Mouse (Mus musculus): ENCODE measurements around the gene Vmp1. TPM values are rescaled to one million over a fixed set of nuclear protein-coding genes. Genes with fewer than 3 reads are reported as not detected.
A peak's percentile ranks its signal among the peaks of the same experiment; 100 is the strongest.

Gene Vmp1
- polyA plus RNA-seq, 1 experiment from 2014 or later = 80.8 TPM

DNA sequence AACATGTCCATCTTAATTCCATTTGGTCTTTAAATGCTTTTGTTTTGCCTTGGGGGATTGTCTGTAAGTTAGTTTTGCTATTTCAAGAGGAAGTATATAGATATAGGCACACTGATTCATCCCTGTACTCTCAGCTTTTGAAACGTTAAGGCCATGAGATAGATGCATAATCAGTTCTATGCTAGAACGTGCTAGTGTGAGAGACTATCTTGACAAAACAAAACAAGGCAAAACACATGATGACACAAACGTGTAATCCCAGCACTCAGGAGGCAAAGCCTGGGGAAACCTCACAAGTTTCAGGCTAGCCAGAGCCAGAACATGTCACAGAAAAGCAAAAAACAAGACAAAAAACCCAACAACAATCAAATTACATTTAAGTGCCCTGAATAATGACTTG is 10.9 kb downstream of the Vmp1 start:
- no peak overlapping the region for H3K4me3 ChIP-seq (replicated peaks)
- H3K4me2 ChIP-seq = no peak overlapping the region
- peaks cover 75% of the 10 kb centered on the region for H3K4me1 ChIP-seq (replicated peaks)
- no peaks in the 10 kb centered on the region for H3K27me3 ChIP-seq
- H3K9me3 ChIP-seq (replicated peaks) = no peaks in the 10 kb centered on the region
- H3K27ac ChIP-seq (replicated peaks) = no peak overlapping the region
- peaks cover 11% of the 10 kb centered on the region for H3K36me3 ChIP-seq (replicated peaks)
- H3K9ac ChIP-seq = no peak overlapping the region
- no peak for ATAC-seq (ENCODE audit: insufficient read depth)
- 41% methylated on average over 3 of the region's 3 CpGs for WGBS (ENCODE audit: insufficient replicate concordance)

DNA sequence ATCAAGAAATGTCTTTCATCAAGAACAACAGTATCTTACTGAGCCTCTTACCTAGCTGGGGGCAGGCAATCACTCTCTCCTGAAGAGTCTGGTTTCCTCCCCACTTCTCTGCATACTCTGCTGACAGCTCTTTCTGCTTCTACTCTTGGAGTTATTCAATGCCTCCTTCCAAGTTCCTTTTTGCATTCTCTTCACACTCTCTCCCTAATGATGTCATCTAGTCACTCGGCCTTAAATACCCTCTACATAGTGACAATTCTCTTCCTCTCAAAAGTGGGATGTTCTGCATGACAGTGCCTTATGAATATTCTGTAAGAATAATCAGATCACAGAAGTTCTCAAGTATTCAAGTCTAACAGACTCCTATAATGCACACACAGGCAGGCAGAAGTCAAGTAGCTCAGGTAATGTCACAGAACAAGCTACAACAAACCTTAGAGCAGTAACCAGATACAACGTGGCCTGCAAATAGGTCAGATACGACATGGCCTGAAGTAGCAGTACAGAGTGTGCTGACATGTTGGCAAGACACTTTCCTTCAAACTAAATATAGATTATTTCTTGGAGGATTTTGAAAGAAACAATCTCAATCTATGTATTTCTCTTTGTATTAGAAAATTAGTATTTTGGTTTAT is 12.5 kb downstream of the Vmp1 start:
- H3K27ac ChIP-seq (replicated peaks) = peak overlapping the region; percentile 61
- no peak overlapping the region for H3K4me3 ChIP-seq (replicated peaks)
- WGBS (ENCODE audit: insufficient replicate concordance) = 59% methylated on average over 3 of the region's 3 CpGs

DNA sequence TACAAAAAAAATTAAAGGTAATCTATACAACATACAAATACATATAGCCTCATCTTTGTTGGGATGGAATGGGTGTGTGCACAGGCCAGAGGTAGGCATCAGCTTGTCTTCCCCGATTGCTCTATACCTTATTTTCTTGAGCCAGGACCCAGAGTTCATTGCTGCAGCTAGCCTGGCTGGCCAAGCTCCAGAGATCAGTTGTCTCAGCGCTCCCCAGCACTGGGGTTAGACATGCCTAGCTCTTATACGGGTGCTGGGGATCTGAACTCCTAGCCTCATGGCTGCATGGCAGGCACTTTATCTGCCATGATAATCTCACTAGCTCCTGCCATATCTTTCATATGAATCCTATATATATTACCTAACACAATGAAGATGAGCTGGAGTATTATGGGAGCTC is 15.5 kb downstream of the Vmp1 start:
- Histone ChIP-seq H3K9ac (peak overlapping the region; percentile 21; the same call in 1 of the 2 replicates), H3K36me3 (replicated peaks) (peaks cover 13% of the 10 kb centered on the region), H3K4me2 (peak overlapping the region; percentile 40), H3K4me1 (replicated peaks) (peaks cover 74% of the 10 kb centered on the region), H3K9me3 (replicated peaks) (no peaks in the 10 kb centered on the region), H3K27ac (replicated peaks) (peak overlapping the region; percentile 88), H3K4me3 (replicated peaks) (no peak overlapping the region), H3K27me3 (no peaks in the 10 kb centered on the region)
- 47% methylated on average over 3 of the region's 3 CpGs for WGBS (ENCODE audit: insufficient replicate concordance)
- ATAC-seq (ENCODE audit: insufficient read depth) = no peak

More for the DNA sequence above, 12.5 kb downstream of the Vmp1 start:
- Histone ChIP-seq H3K9ac (no peak overlapping the region), H3K36me3 (replicated peaks) (0 out of 2 replicates have a peak, but pooled peaks cover under 1% of the 10 kb centered on the region), H3K4me1 (replicated peaks) (peaks cover 74% of the 10 kb centered on the region), H3K4me2 (peak overlapping the region; percentile 5; the same call in 1 of the 2 replicates), H3K9me3 (replicated peaks) (no peaks in the 10 kb centered on the region), H3K27me3 (no peaks in the 10 kb centered on the region)
- ATAC-seq (ENCODE audit: insufficient read depth) = no peak

DNA sequence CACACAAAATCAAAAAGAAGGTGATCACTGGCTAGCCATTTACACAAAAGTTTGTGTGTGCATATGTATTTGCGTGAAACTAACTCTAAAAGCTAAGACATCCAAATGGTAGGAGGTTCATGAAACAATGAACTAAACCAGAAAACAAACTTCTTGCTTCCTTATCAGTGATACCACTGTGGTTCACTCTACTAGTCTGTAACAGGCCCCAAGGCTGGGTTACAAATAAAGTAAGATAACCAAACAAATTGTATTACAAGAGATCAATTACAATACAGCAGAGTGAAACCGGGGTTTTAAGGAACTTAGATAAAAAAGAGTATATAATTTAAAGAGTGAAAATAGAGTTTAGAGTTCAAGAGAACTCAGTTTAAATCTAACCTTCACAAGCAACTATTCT is 16.1 kb downstream of the Vmp1 start:
- Histone ChIP-seq H3K36me3 (replicated peaks) (peaks cover 15% of the 10 kb centered on the region), H3K4me1 (replicated peaks) (peaks cover 75% of the 10 kb centered on the region), H3K27ac (replicated peaks) (peak overlapping the region; percentile 88), H3K4me2 (peak overlapping the region; percentile 40), H3K9me3 (replicated peaks) (no peaks in the 10 kb centered on the region), H3K9ac (peak overlapping the region; percentile 13; the same call in 1 of the 2 replicates), H3K27me3 (no peaks in the 10 kb centered on the region), H3K4me3 (replicated peaks) (no peak overlapping the region)
- ATAC-seq (ENCODE audit: insufficient read depth) = no peak
- 37% methylated on average over 2 of the region's 2 CpGs for WGBS (ENCODE audit: insufficient replicate concordance)

DNA sequence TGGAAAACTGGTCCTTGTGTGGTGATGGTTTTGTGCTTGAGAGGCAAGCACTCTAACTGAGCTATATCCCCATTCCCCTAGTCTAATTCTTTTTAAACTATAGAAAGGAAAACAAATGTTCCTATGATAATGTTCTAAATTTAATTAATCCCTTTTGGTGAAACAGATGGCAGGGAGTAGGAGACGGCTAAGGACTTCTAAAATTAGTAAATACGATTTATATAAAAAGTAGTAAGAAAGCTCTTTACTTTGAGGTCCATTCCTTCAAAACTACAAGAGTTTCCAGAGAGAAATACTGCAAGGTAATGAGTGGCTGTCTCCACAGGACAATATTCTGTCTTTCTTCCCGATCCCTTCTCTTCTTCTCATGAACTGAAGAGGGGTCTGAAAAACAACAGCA is 19.2 kb downstream of the Vmp1 start:
- H3K27me3 ChIP-seq = no peaks in the 10 kb centered on the region
- peaks cover 71% of the 10 kb centered on the region for H3K4me1 ChIP-seq (replicated peaks)
- peaks cover 44% of the 10 kb centered on the region for H3K36me3 ChIP-seq (replicated peaks)
- 74% methylated on average over 3 of the region's 3 CpGs for WGBS (ENCODE audit: insufficient replicate concordance)
- H3K9ac ChIP-seq = peak overlapping the region; percentile 35; the same call in 1 of the 2 replicates
- ATAC-seq (ENCODE audit: insufficient read depth) = no peak
- no peaks in the 10 kb centered on the region for H3K9me3 ChIP-seq (replicated peaks)
- no peak overlapping the region for H3K4me3 ChIP-seq (replicated peaks)
- H3K27ac ChIP-seq (replicated peaks) = peak overlapping the region; percentile 97
- peak overlapping the region; percentile 61 for H3K4me2 ChIP-seq

DNA sequence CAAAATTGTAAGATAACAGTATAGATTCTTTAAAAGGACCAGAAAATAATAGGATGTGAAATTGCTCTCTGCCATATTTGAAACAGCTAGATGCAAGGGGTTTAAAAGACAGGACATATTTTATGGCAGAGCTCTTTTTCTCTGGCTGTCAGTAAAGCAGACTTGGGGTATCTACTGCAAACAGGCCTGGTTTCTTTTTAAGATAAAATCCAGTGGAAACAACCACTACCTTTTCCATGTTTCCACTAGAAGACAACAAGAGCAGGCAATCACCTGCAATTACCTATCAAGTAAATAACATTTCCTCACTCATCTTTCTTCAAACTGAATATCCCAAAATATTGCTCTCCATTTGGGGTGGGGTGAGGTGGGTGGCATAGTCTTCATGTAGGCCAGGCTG is 19.7 kb downstream of the Vmp1 start:
- Histone ChIP-seq H3K4me3 (replicated peaks) (no peak overlapping the region), H3K4me2 (peak overlapping the region; percentile 61), H3K27me3 (no peaks in the 10 kb centered on the region), H3K9me3 (replicated peaks) (no peaks in the 10 kb centered on the region), H3K4me1 (replicated peaks) (peaks cover 66% of the 10 kb centered on the region), H3K9ac (peak overlapping the region; percentile 35; the same call in 1 of the 2 replicates), H3K27ac (replicated peaks) (peak overlapping the region; percentile 97), H3K36me3 (replicated peaks) (peaks cover 47% of the 10 kb centered on the region)
- ATAC-seq (ENCODE audit: insufficient read depth) = peak; percentile 69

DNA sequence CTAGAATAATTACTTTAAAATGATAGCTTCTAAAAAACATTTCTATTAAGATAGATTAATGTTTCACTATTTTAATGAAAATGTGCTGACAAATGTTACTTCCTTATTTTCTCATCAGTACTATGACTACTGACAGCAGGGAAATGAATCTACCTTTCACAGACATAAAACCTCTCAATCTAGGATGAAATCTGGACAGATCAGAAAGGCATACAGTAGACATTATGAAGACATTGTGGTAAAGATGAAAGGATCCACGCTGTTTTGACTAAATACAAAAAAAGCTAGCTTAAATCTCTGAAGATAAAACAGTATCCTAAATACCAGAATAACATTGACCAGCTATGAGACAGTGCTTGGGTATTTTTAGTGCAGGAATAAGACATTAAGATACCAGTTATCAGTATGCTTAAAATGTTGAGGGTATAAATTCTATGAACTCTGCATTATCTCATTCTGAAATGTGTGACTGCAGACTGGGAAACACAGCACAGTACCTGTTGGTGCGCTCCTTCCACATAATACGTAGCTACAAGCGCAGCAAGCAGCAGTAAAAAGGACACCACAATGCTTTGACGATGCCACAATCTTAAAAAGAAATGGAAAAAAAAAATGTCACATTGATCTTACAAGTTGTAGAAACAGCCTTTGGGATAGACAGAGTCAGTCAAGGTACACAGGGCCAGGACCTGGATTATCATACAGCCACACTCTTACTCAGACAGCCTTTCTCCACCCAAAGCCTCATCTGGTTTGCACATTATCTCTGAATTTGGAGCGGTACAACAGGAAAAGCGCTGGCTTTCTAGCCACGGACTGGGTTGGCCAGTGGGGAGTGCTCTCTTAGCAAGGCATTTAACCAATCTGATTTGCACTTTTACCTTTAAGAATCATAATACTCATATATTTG is 20.4 kb downstream of the Vmp1 start:
- 29% methylated on average over 8 of the region's 8 CpGs for WGBS (ENCODE audit: insufficient replicate concordance)
- H3K4me2 ChIP-seq = peak overlapping the region; percentile 61
- peaks cover 53% of the 10 kb centered on the region for H3K36me3 ChIP-seq (replicated peaks)
- peak; percentile 98 for ATAC-seq (ENCODE audit: insufficient read depth)
- H3K9me3 ChIP-seq (replicated peaks) = no peaks in the 10 kb centered on the region
- H3K27me3 ChIP-seq = no peaks in the 10 kb centered on the region
- peaks cover 65% of the 10 kb centered on the region for H3K4me1 ChIP-seq (replicated peaks)
- H3K9ac ChIP-seq = 0 out of 2 replicates have a peak overlapping the region, but pooled peaks have one; percentile 19
- H3K4me3 ChIP-seq (replicated peaks) = peak overlapping the region; percentile 25
- H3K27ac ChIP-seq (replicated peaks) = peak overlapping the region; percentile 97

DNA sequence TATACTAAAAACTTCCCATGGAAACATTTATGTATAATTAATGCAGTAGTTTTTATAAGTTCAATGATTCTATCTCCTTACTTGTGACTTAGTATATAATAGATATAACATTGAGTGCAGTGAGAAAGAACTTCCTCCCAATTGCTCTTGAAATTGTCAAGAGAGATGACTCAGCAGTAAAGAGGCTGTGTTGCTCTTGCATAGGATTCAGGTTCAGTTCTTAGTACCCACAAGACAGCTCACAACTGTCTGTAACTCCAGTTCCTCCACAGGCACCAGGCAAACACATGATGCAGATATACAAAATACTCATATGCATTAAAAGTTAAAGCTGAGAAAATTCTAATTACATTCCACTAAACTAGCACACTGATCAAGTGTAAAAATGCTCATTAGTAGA is 25.8 kb downstream of the Vmp1 start:
- Histone ChIP-seq H3K9ac (no peak overlapping the region), H3K4me3 (replicated peaks) (no peak overlapping the region), H3K27me3 (no peaks in the 10 kb centered on the region), H3K4me2 (no peak overlapping the region), H3K36me3 (replicated peaks) (peaks cover 65% of the 10 kb centered on the region), H3K9me3 (replicated peaks) (no peaks in the 10 kb centered on the region), H3K4me1 (replicated peaks) (peaks cover 42% of the 10 kb centered on the region), H3K27ac (replicated peaks) (peak overlapping the region; percentile 72)
- ATAC-seq (ENCODE audit: insufficient read depth) = peak; percentile 65

DNA sequence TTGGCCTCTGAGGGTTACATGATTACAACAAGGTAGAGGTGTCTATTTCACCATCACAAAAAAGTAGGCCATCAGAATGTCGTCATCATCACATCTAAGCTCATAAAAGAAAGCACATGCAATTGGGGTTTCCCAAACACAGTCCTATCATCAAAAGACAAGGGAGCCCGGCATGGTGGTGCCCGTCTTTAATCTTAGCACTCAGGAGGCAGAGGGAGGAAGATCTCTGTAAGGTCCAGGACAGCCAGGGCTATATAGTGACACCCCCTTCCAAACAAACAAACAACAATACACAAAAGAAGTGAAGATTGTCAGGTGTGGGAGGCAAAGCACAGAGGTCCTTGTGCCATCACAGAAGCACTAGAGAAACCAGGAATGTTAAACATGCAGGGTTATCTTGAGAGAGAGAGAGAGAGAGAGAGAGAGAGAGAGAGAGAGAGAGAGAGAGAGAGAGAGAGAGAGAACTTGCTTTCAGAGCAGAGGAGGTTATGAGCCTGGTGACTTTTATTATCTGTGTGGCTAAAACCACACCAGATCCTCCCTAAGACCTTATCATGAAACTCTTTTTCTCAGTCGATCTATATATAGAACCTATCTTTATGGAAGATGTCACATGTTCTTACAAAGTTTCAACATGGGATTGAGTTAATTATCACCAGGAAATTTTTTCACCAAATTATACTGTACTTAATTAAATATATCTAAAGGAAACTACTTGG is 26.6 kb downstream of the Vmp1 start:
- H3K9ac ChIP-seq = 0 out of 2 replicates have a peak overlapping the region, but pooled peaks have one; percentile 22
- peak; percentile 78 for ATAC-seq (ENCODE audit: insufficient read depth)
- 34% methylated on average over 4 of the region's 4 CpGs for WGBS (ENCODE audit: insufficient replicate concordance)
- H3K4me1 ChIP-seq (replicated peaks) = peaks cover 34% of the 10 kb centered on the region
- H3K4me2 ChIP-seq = peak overlapping the region; percentile 21; the same call in 1 of the 2 replicates
- H3K27ac ChIP-seq (replicated peaks) = peak overlapping the region; percentile 84
- no peaks in the 10 kb centered on the region for H3K27me3 ChIP-seq
- no peaks in the 10 kb centered on the region for H3K9me3 ChIP-seq (replicated peaks)
- H3K4me3 ChIP-seq (replicated peaks) = no peak overlapping the region
- H3K36me3 ChIP-seq (replicated peaks) = peaks cover 66% of the 10 kb centered on the region

DNA sequence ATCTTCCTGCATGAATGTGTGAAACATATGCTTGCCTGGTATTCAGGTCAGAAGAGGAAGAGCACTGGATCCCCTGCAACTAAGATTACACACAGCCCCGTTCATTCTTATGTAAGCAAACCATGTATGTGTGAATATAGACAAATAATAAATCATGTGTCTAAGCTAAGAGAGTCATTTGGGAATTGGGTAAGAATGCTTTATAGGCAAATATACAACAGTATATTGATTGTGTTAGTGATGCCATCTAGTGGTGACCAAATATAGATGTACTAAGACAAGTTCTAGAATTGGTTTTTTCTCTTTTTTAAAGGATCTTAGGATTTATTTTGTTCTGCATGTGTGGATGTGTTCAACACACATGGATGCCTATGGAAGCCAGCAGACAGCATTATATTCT is 28.0 kb downstream of the Vmp1 start:
- 30% methylated on average over 1 of the region's 1 CpGs for WGBS (ENCODE audit: insufficient replicate concordance)
- H3K4me2 ChIP-seq = no peak overlapping the region
- ATAC-seq (ENCODE audit: insufficient read depth) = no peak
- H3K9me3 ChIP-seq (replicated peaks) = no peaks in the 10 kb centered on the region
- H3K4me3 ChIP-seq (replicated peaks) = no peak overlapping the region
- H3K9ac ChIP-seq = no peak overlapping the region
- no peaks in the 10 kb centered on the region for H3K27me3 ChIP-seq
- peaks cover 56% of the 10 kb centered on the region for H3K36me3 ChIP-seq (replicated peaks)
- H3K4me1 ChIP-seq (replicated peaks) = peaks cover 27% of the 10 kb centered on the region
- H3K27ac ChIP-seq (replicated peaks) = peak overlapping the region; percentile 53; the same call in 1 of the 2 replicates

DNA sequence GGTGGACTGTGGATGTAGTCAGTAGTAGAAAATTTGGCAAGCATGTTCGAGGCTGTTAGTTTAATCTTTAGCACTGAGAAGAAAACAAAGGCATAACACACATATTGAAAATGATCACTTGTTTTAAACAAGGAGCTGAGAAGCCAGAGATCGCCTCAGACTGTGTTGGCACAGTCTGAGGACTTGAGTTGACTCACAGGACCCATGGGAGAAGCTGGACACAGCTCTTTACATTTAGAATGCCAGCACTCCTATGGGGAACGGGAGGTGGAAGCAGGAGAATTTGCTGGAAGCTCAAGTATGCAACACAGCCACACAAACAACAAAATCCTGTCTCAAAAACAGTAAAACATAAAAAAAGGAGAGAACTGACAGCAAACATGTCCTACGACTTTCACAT is 29.5 kb downstream of the Vmp1 start:
- H3K4me3 ChIP-seq (replicated peaks) = no peak overlapping the region
- no peak overlapping the region for H3K4me2 ChIP-seq
- no peaks in the 10 kb centered on the region for H3K9me3 ChIP-seq (replicated peaks)
- no peaks in the 10 kb centered on the region for H3K27me3 ChIP-seq
- 79% methylated on average over 4 of the region's 4 CpGs for WGBS (ENCODE audit: insufficient replicate concordance)
- peaks cover 47% of the 10 kb centered on the region for H3K36me3 ChIP-seq (replicated peaks)
- ATAC-seq (ENCODE audit: insufficient read depth) = no peak
- peaks cover 27% of the 10 kb centered on the region for H3K4me1 ChIP-seq (replicated peaks)
- H3K9ac ChIP-seq = no peak overlapping the region
- no peak overlapping the region; the same call in 1 of the 2 replicates for H3K27ac ChIP-seq (replicated peaks)
